Mouse (Mus musculus) monocyte, adult 5-6 weeks (primary cell): ENCODE results near the gene Pdlim4. TPM values are rescaled to one million over a fixed set of nuclear protein-coding genes. Genes with fewer than 3 reads are reported as not detected.

Experiments used
- ATAC-seq: fragments of 153-309, 156-312 bp; replicated peaks from 2 replicates; pipeline ENCODE4 v1.8.0; 2017; ENCODE audit warnings: mild to moderate bottlenecking; ENCODE audit not compliant: low TSS enrichment, insufficient number of reproducible peaks, severe bottlenecking, poor library complexity, low FRiP score
- total RNA-seq: library from RNA; stranded (forward); fragments of 200-1000, 200-491, 200-594 nt; gene quantifications from 3 replicates; pipeline ENCODE4 v1.2.3, GENCODE M21; 2017

Pdlim4 gene
- total RNA-seq, 1 experiment from 2014 or later, result 0.29 TPM

DNA sequence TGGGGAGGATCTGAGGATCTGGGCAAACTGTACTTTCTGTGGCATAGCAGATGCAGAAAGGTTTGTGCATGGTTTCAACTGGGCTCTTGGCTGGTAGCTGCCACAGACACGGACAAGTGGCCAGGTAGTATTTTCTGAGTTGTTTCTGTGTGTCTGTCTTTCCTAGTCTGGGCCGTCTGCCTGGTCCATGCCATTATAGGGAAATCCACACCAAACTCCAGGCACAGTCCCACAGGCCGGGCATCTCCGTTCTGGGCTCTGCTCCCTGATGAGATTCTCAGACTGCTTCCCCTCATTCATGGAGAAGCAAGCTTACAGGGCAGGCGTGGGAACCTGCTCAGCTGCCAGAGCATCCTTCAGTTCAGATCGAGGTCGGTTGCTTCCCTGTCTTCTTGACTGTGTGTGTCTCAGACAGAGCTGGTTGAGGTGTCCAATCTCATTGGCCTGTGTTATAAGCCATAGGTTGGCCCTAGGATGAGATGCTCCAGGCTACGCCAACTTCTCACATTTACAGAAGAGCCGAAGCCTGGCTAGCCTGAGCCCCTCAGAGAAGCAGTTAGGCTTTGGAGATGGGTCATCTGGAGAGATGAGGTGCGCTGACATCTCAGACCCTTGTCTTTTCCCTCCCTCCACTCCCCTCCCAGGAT, 31.4 kb upstream of the Pdlim4 start, which contains the start of gene P4ha2:
P4ha2 (plus strand) TSS at position 51 of the 647 bp plus-strand sequence.
- no peak for ATAC-seq

- no peak for ATAC-seq
Observed at GRCm38 (mm10) chr11:54093000-54093399, 24.2 kb upstream of the Pdlim4 start.

GRCm38 (mm10) chr11:54092188-54092587, 23.4 kb upstream of the Pdlim4 start:
- 0 out of 2 replicates have a peak, but pooled peaks have one; percentile 1 for ATAC-seq

DNA sequence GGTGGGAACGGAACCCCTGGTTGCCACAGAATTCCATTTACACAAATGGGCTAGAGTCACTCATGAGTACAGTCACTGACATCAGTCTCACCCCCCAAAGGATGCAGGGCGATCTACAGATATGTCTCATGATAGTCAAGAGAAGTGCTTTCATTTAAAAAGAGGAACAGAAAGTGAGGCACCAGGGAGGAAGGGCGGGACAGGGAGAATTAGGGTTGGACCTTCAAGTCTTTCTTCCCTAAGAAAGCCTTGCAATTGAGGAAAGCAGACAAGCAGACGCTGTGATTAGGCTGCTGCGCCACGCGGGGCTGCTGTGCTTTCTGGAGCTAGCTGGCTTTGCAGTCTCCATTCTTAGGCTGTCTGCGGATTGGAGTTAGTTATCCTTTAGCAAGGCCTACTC, 22.9 kb upstream of the Pdlim4 start:
- peak; percentile 86 for ATAC-seq

DNA sequence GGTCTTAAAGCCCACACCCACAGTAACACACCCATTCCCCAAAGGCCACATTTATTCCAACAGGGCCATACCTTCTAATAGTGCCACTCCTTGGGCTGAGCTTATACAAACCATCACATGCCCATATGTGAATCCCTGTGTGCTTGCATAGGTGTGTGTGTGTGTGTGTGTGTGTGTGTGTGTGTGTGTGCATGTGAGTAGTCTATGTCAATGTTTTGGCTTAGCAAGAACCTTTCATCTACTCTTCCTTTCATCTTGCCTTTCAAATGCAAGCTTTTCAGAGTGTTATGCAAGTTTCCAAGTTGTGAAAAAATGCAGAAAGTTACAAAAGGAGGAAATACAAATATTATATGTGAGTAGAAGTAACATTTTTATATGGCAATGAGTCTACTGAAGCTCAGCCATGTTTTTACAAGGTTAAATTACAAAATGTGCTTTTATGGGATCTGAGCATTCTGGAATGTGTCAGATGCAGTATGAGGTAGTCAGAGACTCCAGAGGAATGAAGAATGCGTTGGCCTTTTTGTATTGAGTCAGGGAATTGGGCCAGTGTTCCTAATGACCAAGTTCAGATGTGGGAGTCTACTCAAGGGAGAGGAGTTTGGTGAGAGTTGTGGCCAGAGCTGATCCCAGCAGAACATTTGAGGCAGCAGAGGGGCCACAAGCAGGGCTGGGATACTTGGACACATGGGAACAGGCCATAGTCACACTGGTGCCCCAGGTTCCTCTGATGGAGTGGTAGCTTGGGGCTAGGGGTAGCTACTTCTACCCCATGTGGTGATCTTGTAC, 21.5 kb upstream of the Pdlim4 start:
- ATAC-seq, result no peak

- peak; percentile 63 for ATAC-seq
Observed at GRCm38 (mm10) chr11:54088947-54089317, 20.1 kb upstream of the Pdlim4 start.

DNA sequence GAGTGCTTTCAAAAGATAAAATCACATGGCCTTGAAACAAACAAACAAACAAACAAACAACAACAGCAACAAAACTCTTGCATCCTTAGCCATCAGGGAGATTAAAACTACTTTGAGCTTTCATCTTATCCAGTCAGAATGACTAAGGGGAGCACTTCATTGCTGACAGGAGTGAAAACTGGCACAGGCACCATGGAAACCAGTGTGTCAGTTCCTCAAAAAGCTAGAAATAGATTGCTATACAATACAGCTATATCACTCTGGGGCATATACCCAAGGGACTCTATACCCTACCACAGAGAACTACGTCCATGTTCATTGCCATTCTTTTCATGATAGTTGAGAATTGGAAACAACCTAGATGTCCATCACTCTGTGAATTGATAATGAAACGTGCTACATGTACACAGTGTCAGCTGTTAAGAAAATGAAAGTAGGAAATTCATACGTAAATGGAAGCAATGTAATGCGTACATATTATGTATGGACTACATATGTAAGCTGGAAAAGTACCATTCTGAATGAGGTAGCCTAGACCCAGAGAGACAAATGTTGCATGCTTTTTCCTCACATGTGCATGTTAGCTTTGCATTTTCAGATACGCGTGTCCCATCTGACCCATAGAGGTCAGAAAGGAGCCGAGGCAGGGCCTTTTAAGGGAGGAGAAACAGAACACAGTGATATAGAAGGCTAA, 19.6 kb upstream of the Pdlim4 start:
- 0 out of 2 replicates have a peak, but pooled peaks have one; percentile 3 for ATAC-seq

DNA sequence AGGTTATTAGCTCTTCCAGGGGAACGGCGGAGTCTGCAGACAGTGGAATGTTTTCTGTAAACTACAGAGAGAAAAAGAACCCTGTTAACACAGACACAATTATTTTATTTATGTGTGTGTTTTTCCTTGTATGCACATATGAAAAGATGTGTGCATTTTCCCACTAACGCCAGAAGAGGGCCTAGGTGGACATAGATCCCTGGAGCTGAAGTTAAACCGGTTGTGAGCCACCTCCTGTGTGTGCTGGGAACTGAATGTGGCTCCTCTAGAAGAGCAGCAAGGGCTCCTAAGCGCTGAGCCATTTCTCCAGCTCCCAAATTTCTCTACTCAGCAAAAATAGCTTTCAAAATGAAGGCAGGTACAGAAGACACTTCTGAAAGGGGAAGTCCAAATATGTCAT, 17.0 kb upstream of the Pdlim4 start:
- ATAC-seq, result no peak

DNA sequence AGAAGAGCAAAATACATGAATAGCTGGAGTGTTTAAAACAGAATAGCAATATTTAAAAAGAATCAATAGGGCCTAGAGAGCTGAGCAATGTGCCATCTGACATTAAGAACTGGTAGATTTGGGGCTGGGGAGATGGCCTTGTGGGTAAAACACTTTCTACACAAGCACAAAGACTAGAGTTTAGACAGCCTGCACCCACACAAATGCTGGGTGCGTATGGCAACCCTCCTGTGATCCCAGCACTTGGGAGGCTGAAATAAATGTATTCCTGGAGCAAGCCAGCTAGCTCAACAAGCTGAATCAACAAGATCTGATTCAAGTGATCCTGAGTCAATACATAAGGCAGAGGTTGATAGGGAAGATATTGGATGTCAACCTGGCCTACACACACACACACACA, 16.2 kb upstream of the Pdlim4 start:
- ATAC-seq, result no peak

DNA sequence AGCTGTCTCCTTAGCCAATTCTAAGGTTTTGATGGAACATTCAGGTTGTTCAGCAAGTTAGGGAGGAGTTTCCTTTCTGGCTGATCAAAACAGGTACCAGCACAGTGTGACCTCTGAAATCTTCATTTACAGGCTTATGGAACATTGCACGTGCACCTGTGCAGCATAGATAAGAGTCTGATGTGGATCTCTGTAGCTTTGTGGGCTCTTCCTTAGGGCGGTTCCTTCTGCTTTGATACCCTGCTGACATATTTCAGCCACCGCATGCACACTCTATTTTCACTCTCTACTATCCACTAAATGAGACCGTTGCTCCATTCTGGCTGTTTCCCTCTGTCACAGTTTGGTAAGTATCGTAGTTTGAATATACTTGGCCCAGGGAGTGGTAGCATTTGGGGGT, 13.9 kb upstream of the Pdlim4 start:
- no peak for ATAC-seq

DNA sequence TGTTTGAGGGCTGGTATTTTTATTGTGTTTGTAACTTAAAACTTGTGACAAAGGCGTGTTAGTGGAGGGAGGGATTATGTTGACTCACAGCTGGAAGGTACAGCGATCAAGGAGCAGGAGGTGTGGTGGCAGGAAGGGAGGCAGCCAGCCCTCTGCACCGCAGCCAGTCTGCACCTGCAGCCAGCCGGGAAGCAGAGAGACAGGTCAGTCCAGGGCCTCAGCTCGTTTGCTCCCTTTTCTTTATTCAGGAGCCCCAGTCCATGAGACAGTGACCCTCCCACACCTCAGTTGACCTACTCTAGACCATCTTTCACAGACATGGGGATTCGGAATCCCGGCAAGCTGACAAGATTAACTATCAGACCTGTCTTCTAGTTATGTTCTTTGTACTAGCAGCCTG, 11.6 kb upstream of the Pdlim4 start:
- no peak for ATAC-seq

GRCm38 (mm10) chr11:54076101-54076500, 7.3 kb upstream of the Pdlim4 start:
- no peak for ATAC-seq

DNA sequence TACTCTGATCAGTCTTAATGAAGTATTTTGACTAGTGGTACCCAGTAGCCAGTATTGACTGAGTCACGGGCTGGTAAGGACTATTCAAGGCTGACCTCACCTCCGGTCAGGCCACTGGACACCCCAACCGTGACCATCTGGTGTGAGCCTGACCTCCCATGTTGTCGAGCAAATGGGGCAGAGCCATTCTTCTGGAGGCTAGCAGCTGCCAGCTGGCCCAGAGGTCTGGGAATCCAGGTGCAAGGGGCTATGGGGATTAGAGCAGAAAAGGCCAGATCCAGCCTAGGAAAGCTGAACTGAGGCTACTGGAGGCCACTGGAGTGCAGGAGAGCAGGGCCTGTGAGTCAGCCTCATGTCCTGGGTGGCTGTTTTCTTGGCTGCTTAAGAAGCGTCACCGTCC, 6.5 kb upstream of the Pdlim4 start:
- ATAC-seq, result no peak

GRCm38 (mm10) chr11:54073291-54073690, 4.5 kb upstream of the Pdlim4 start:
- ATAC-seq, result no peak

DNA sequence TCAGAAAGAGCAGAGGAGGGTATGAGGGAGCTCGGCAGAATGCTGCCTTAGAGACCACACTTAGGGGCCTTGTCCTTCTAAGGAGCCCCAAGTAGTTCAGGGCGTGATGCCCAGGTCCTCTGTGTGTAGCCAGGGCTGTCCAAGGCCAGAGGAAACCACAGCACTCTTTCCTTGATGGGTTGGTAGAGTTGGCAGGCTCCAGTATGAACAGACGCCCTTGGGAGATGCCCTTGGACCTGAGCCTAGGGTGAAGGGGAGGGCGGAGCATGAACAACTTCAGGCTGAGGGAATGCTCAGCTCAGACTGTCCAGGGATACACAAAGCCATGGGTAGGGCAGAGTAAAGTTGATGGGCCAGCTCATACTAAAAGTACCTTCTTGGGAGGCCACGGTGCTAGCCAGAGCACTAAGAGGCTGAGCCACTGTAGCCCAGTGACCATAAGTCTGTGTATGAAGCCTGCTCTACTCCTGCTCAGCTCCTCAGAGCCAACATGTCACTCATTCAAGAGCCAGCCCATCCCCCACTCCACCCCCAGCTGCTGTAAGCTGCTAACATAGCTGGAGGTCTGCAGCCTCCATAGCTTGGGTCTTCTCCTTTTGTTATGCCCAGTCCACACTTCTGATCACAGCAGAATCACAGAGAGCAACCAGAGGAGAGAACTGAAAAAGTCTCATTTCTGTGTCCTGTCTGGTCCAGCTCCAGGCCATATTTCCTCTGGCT, 3.1 kb upstream of the Pdlim4 start:
- ATAC-seq, result no peak

- peak; percentile 10; the same call in 1 of the 2 replicates for ATAC-seq
Observed at GRCm38 (mm10) chr11:54067996-54068519, 756 bp downstream of the Pdlim4 start.

- no peak for ATAC-seq
Observed at GRCm38 (mm10) chr11:54067318-54067995, 1.4 kb downstream of the Pdlim4 start.

DNA sequence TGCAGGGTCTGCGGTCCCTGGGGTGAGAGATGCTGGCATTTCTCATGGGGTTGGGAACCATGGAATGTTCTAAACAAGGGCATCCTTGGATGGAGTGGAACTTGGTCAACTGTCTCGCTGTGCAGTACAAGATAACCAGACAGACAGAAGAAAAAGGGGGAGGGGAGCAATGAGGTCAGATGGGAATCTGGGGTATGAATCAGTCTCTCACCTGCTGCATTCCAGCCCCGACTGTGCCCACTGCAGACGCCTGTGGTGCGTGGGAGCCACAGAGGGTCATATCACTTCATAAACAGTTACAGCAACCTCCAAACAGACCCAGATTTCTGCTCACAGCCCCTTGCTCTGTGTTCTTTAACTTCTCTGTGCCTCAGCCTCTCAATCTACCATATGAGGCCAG, 2.4 kb downstream of the Pdlim4 start:
- no peak for ATAC-seq

- no peak for ATAC-seq
Observed at GRCm38 (mm10) chr11:54065915-54066178, 3.0 kb downstream of the Pdlim4 start.
